Mouse (Mus musculus) neutrophil, adult 5-6 weeks (primary cell): Measurements from ENCODE around the gene Ankrd27. TPM values are rescaled to one million over a fixed set of nuclear protein-coding genes. Genes with fewer than 3 reads are reported as not detected.

Experiments used
- ATAC-seq: fragments of 151-379, 151-347 bp; 2 replicates; pipeline ENCODE4 v1.8.0; 2017; ENCODE audit warnings: mild to moderate bottlenecking, moderate TSS enrichment; ENCODE audit not compliant: insufficient number of reproducible peaks, poor library complexity, low FRiP score, severe bottlenecking; ENCODE audit errors: extremely low read depth
- total RNA-seq: library from RNA; stranded (forward); fragments of 200-1000 nt; gene quantifications from 2 replicates; pipeline ENCODE4 v1.2.3, GENCODE M21; 2017

Gene Ankrd27
- total RNA-seq, 1 experiment from 2014 or later = 21.1 TPM

GRCm38 (mm10) chr7:35622626-35623025, 36.6 kb downstream of the Ankrd27 start:
- no peak for ATAC-seq

DNA sequence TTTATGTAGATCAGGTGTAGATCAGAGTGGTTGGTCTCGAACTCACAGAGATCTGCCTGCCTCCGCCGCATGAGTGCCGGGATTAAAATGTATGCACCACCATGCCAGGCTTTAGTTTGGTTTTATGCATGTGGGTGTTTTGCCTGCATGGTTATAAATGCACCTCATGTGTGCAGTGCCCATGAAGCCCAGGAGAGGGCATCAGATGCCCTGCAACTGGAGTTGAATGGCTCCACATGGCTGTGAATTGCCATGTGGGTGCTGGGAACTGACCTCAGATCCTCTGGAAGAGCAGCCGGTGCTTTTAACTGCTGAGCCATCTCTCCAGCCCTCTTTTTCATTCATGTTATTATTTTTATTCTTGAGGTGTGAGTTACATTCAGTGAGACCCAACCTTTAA, 40.0 kb downstream of the Ankrd27 start:
- ATAC-seq = no peak

GRCm38 (mm10) chr7:35627371-35627770, 41.3 kb downstream of the Ankrd27 start:
- ATAC-seq = no peak

DNA sequence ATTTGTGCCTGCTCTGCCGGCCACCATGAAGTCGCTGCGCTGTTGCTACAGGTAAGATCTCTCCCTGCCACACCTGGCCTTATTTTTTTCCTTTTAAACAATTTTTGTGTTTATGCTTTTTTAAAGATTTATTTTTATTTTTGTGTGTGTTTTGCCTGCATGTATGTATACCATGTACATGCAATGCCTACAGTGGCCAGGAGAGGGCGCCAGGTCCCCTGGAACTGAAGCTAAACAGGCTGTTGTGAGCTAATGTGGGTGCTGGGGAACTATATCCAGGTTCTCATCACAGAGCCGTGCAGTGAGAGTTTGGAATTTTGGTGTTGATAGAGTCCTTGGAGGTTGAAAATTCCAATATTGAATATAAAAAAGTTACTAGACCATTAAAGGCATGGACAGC, 42.5 kb downstream of the Ankrd27 start:
- ATAC-seq = peak; percentile 44; the same call in 1 of the 2 replicates

GRCm38 (mm10) chr7:35636229-35636628, 50.2 kb downstream of the Ankrd27 start:
- no peak for ATAC-seq

- no peak for ATAC-seq
Observed at GRCm38 (mm10) chr7:35636874-35637273, 50.8 kb downstream of the Ankrd27 start.

DNA sequence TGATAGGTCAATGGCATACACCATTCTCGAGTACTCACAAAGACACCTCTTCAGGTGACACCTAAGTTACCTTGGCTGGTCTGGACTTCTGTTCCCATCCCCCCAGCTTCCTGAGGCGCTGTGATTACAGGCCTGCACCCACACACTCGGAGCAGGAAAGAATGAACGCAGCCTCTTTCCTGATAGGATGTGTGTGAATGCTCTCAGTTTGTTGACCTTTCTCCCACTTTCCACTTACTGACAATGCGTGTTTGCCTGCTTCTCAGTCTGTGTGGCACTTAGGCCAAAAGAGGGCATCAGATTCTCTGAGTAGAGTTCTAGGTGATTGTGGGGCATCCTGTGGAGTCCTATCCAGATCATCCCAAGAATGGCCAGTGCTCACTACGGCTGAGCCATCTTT, 54.0 kb downstream of the Ankrd27 start:
- ATAC-seq = no peak

GRCm38 (mm10) chr7:35646317-35647081, 60.5 kb downstream of the Ankrd27 start:
- ATAC-seq = no peak

DNA sequence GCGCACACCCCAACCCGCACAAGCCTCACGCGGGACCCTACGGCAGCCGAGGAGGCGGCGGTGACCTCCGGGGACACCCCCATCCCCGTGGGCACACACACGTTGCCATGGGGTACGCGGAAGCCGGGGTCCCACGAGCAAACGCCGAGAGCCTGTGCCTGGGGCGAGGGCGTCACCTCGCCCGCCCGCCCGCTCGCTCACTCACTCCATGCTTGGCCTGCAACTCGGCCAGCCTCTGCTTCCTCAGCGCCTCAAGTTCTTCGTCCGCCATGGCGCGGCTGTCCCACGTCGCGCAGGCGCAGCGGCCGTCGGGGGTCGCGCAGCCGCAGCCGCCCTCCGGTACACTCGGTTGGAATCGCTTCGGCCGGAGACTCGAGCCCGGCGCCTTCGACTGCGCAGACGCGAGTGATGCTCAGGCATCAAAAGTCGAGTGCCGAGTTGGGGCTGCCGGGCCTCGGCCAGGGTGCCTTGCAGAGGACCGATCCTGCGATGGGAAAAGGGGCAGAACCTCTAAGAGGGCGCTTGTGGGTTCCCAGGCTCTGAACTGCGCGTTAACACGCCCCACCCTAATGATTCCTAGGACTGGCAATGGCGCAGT, 61.2 kb downstream of the Ankrd27 start, which contains the start of gene Pdcd5:
Gene Pdcd5, minus strand, starts transcription at position 421 of the 598 bp plus-strand sequence.
- peak; percentile 80 for ATAC-seq

GRCm38 (mm10) chr7:35648239-35649069, 62.4 kb downstream of the Ankrd27 start:
- ATAC-seq = no peak

- ATAC-seq = peak; percentile 56
Observed at GRCm38 (mm10) chr7:35649071-35649470, 63.0 kb downstream of the Ankrd27 start.

- ATAC-seq = no peak
Observed at GRCm38 (mm10) chr7:35650716-35651410, 64.8 kb downstream of the Ankrd27 start.

- ATAC-seq = no peak
Observed at GRCm38 (mm10) chr7:35651583-35652270, 65.7 kb downstream of the Ankrd27 start.

- no peak for ATAC-seq
Observed at GRCm38 (mm10) chr7:35657829-35658228, 71.8 kb downstream of the Ankrd27 start.

- peak; percentile 62; the same call in 1 of the 2 replicates for ATAC-seq
Observed at GRCm38 (mm10) chr7:35659173-35659572, 73.1 kb downstream of the Ankrd27 start.

DNA sequence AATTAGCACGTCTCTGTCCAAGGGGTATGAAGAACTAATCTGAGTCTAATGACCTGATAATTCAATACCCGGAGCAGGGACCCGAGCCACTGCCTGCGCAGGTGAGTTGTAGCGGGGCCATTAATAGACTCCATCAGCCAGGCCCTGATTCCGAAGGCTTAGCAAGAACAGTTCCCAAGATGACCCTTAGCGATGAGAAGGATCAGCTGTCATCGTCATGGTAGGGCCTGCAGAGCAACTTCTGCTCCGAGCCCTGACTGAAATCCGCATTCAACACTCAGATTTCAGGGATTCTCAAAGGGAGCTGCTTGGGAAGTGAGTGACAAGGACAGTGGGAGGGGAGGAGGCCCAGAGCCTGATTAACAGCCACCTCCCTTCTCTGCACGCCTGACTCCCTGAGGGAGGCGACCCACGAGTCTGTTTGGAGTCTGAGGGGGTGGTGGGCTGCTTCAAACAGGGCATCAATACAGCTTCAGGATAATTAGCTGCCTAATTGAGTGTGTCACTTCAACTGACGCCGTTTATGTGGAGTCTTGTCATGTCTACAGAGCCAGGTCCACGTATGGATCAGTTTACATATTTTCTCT, 77.8 kb downstream of the Ankrd27 start:
- ATAC-seq = no peak

GRCm38 (mm10) chr7:35668066-35669041, 82.3 kb downstream of the Ankrd27 start:
- ATAC-seq = no peak
